Mouse (Mus musculus) cerebellum, adult 2 months (tissue): ENCODE measurements around the gene Mixl1. TPM values are rescaled to one million over a fixed set of nuclear protein-coding genes. Genes with fewer than 3 reads are reported as not detected.

Source experiments
- DNase-seq, 2 experiments: peaks; one replicate each; pipeline ENCODE4 v3.0.0; 2021
- H3K27ac ChIP-seq: fragments of 200-500 bp; 2 replicates; pipeline ENCODE4 v1.5.1; 2012; ENCODE audit warnings: low read length, control low read depth, inconsistent platforms; ENCODE audit not compliant: insufficient read depth
- H3K27me3 ChIP-seq: fragments of 200-500 bp; 2 replicates; pipeline ENCODE4 v1.6.1; 2012; ENCODE audit warnings: inconsistent platforms, mild to moderate bottlenecking, low read length, moderate library complexity; ENCODE audit not compliant: control insufficient read depth, insufficient read depth
- H3K4me1 ChIP-seq: fragments of 200-500 bp; 2 replicates; pipeline ENCODE4 v1.6.1; 2011; ENCODE audit warnings: low read length; ENCODE audit not compliant: control insufficient read depth, insufficient read depth
- H3K4me3 ChIP-seq: fragments of 200-500 bp; replicated peaks from 2 replicates; pipeline ENCODE3; 2011; ENCODE audit warnings: mild to moderate bottlenecking, low read depth, low read length, control low read depth; ENCODE audit not compliant: insufficient read depth
- CTCF ChIP-seq: fragments of 200-500 bp; IDR thresholded peaks from 2 replicates; pipeline ENCODE4 v1.5.1; 2011; ENCODE audit warnings: low read depth, mild to moderate bottlenecking, control low read depth, low read length, moderate library complexity, borderline replicate concordance; ENCODE audit not compliant: insufficient read depth
- POLR2A ChIP-seq: fragments of 200-500 bp; IDR thresholded peaks from 2 replicates; pipeline ENCODE4 v1.6.1; 2011; ENCODE audit warnings: low read length, control low read depth, borderline replicate concordance; ENCODE audit not compliant: insufficient read depth
- WGBS: fragments of 180-500 bp; shearing (Covaris S2); methylation state at CpG from one replicate; pipeline ENCODE4 v1.1.7; 2018; 5-methylcytosine and 5-hydroxymethylcytosine counted together
- polyA plus RNA-seq: library from polyadenylated mRNA; depleted of rRNA; stranded (reverse); fragments of >200 nt; gene quantifications from 2 replicates; pipeline ENCODE4 v1.2.3, GENCODE M21; 2012; rRNA removed

The Mixl1 gene
- polyA plus RNA-seq, 1 experiment, result not detected

DNA sequence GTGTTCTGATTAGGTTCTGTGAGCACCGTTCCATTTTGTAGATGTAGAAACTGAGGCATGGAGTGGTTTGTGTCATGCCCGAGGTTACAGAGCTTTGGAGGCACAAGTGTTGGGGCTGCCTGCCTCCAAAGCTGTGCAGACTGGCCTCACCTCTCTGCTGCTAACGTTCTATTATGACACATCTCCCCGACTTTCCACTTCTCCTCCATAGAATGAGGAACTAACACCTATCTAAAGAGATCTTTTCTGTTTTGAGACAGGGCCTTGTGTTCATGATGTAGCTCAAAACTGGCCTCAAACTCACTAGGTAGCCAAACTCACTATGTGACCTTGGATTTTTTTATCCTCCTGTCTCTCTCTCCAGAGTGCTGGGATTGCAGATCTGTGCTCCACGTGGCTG is 21.9 kb upstream of the Mixl1 start:
- TF ChIP-seq POLR2A, result no peak
- DNase-seq, result no peak
- Histone ChIP-seq H3K4me3 (no peak overlapping the region), H3K4me1 (no peaks in the 10 kb centered on the region), H3K27me3 (no peaks in the 10 kb centered on the region), H3K27ac (no peak overlapping the region)
- 79% methylated on average over 5 of the region's 5 CpGs for WGBS

DNA sequence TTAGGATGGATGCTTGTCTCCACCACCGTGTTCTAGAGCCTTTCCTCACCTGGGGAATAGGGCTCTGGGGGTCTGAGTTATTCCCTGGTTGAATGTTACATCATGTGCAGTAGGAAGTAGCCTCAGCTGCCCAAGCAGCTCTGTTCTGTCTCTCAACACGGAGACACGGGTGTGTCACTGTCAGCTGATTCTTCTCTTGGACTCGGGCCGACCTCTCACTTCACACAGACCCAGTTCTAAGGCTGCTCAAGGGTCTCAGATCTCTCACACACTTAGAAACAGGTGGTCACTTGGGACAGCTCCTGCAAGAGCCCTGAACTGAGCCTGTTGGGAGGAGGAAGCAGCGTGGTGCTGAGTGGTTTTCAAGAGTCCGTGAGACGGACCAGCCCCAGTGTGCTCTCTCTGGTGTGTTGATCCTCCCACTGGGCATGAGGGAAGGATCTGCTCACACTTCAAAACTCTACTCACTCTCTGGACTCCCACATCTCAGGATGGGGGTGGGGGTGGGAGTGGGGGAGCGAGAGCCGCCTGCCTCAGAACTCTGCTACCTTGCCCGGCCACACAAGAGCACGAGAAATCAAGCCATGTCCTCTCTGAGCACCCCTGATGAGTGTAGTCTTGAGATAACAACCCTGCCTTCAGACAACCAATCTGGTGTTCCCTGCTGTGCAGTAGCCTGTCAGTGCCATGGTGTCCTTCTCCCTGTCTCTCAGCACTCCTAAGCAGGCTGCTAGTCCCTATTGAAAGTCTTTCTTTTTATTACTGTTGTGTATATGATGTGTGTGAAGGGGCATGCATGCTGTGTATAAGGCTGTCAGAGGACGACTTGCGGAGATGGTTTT is 12.3 kb upstream of the Mixl1 start:
- TF ChIP-seq POLR2A (no peak), CTCF (no peak)
- Histone ChIP-seq H3K4me1 (no peaks in the 10 kb centered on the region), H3K4me3 (no peak overlapping the region), H3K27me3 (no peaks in the 10 kb centered on the region), H3K27ac (no peak overlapping the region)
- WGBS, result 69% methylated on average over 14 of the region's 14 CpGs
- no peak for DNase-seq

DNA sequence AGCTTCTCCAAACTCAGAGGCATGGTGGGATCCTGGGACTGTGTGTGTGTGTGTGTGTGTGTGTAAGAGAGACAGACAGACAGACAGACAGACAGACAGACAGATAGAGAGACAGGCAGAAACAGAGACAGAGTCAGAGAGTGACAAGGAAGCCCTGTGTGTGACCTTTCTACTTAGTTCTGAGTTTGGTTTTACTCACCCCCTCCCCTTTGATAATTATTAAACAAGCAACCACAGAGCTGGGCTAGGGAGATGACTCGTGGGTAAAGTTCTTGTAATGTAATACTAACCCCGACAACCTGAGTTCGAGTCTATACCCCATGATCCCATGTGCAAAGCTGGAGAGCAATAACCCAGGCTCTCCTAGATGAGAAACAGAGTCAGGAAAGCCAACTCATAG is 11.0 kb upstream of the Mixl1 start:
- Histone ChIP-seq H3K27ac (no peak overlapping the region), H3K4me3 (no peak overlapping the region), H3K4me1 (no peaks in the 10 kb centered on the region), H3K27me3 (no peaks in the 10 kb centered on the region)
- WGBS, result 89% methylated on average over 3 of the region's 3 CpGs
- DNase-seq, result no peak
- TF ChIP-seq POLR2A, result no peak
- no peak for TF ChIP-seq CTCF

DNA sequence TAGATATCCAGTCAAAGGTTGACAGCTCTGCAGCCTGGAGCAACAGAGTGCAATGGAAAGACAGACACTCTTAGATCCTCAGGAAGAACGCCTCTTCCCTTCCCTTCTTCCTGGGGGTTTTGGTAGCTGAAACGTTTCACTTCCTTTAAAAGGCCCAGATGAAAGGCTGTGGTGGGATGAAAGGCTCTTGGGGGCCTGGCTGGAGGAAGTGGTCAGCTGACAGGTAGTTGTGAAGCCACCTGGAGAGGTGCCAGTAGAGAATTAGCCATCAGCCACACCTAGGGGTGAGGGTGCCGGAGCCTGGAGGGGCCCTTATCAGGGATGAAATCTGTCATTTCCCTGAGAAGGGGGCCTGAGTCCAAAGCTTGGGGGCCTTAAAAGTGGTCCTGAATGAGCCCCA is 10.5 kb upstream of the Mixl1 start:
- TF ChIP-seq CTCF, result no peak
- no peak for DNase-seq
- Histone ChIP-seq H3K4me1 (no peaks in the 10 kb centered on the region), H3K4me3 (no peak overlapping the region), H3K27me3 (no peaks in the 10 kb centered on the region), H3K27ac (no peak overlapping the region)
- 57% methylated on average over 3 of the region's 3 CpGs for WGBS

DNA sequence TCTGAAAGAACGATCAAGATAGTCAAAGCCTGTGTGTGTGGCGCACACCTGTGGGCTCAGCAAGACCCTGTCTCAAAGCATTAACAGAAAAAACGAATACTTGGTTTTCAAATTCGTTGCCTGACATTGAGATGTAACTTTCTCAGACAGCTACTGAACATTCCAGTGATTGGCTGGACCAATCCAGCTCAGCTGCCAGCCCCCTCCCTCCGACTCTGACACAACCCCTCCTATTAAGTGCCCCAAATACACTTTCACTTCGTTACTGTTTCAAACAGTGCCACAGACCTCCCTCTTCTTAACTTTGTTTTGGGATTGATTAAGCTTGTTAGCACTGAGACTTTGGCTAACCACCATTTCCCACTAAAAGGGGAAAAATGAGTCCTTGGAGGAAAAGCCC is 6.6 kb upstream of the Mixl1 start:
- H3K27ac ChIP-seq, result no peak overlapping the region
- TF ChIP-seq CTCF (no peak), POLR2A (no peak)
- H3K4me3 ChIP-seq, result no peak overlapping the region
- WGBS, result 39% methylated on average over 6 of the region's 6 CpGs
- no peak for DNase-seq
- no peaks in the 10 kb centered on the region for H3K4me1 ChIP-seq
- H3K27me3 ChIP-seq, result no peaks in the 10 kb centered on the region

DNA sequence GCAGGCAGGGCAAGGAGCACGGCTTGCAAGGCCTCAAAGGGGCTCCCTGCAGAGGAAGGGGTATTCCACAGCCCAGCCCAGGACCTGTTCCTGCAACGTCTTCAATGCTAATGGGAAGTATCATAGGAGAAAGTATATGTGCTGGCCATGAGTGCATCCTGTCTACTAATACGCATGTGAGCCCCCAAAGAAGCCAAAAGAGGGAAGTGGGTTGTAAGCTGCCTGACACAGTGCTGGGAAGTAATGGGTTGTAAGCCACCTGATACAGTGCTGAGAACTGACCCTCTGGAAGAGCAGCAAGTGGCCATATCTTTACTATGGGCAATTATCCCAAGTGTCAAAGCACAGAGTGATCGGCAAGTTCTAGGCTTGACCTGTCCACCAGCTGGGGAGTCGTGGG is 1.2 kb upstream of the Mixl1 start:
- TF ChIP-seq POLR2A, result no peak
- no peak for TF ChIP-seq CTCF
- WGBS, result 78% methylated on average over 5 of the region's 5 CpGs
- peaks cover 6% of the 10 kb centered on the region; the same call in 1 of the 2 replicates for H3K27me3 ChIP-seq
- H3K4me1 ChIP-seq, result no peaks in the 10 kb centered on the region
- no peak overlapping the region for H3K27ac ChIP-seq
- DNase-seq, result no peak
- H3K4me3 ChIP-seq, result no peak overlapping the region

DNA sequence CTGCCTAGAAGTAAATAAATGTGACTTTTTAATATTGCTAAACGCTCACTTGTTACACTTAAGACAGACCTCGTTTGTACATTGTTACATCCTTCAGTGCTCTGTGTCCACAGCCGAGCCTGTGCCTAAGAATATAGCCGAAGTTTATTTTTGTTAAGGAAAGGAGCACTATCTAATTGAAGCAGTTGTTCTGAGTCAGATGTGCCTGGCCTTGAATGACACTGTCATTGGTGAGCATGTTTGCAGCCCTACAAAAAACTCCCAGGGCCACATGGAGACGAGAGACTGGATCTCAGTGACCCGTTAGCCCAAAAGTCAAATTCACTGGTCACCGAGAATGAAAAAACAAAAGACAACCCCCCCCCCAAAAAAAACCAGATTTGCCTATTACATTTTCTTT is 5.5 kb downstream of the Mixl1 start:
- Histone ChIP-seq H3K4me3 (no peak overlapping the region), H3K4me1 (no peaks in the 10 kb centered on the region), H3K27ac (no peak overlapping the region), H3K27me3 (no peaks in the 10 kb centered on the region; the same call in 1 of the 2 replicates)
- no peak for DNase-seq
- 90% methylated on average over 7 of the region's 7 CpGs for WGBS
- no peak for TF ChIP-seq CTCF
- TF ChIP-seq POLR2A, result no peak

Other genes with a start within 250 kb of the Mixl1 start
- 7.3 and 8.2 TPM in 2 replicates for gene Stum, start 213.5 kb downstream of the Mixl1 start, polyA plus RNA-seq
- gene Parp1, start 128.1 kb downstream of the Mixl1 start, polyA plus RNA-seq, result 58.1 and 63.1 TPM in 2 replicates
- gene Lin9, start 55.9 kb downstream of the Mixl1 start, polyA plus RNA-seq, result 5.2 and 5.6 TPM in 2 replicates
- 27.2 and 28.1 TPM in 2 replicates for gene Acbd3, start 29.0 kb upstream of the Mixl1 start, polyA plus RNA-seq
- gene H3f3a, start 116.9 kb upstream of the Mixl1 start, polyA plus RNA-seq, result 463 and 518 TPM in 2 replicates
- 16.8 and 17.7 TPM in 2 replicates for gene Sde2, start 154.1 kb upstream of the Mixl1 start, polyA plus RNA-seq
- gene Lefty2, start 196.1 kb upstream of the Mixl1 start, polyA plus RNA-seq, result 0.18 TPM in 1 of 2 replicates, not detected in the other
- 40.2 and 46.8 TPM in 2 replicates for gene Pycr2, start 207.3 kb upstream of the Mixl1 start, polyA plus RNA-seq
- 3.6 and 3.7 TPM in 2 replicates for gene Lefty1, start 238.0 kb upstream of the Mixl1 start, polyA plus RNA-seq
- 87.8 and 117 TPM in 2 replicates for gene Tmem63a, start 245.3 kb upstream of the Mixl1 start, polyA plus RNA-seq